Mouse (Mus musculus): ENCODE data around the gene Fto. TPM values are rescaled to one million over a fixed set of nuclear protein-coding genes. Genes with fewer than 3 reads are reported as not detected.

Gene Fto
- polyA plus RNA-seq, 1 experiment from 2014 or later, result 55.3 TPM

DNA sequence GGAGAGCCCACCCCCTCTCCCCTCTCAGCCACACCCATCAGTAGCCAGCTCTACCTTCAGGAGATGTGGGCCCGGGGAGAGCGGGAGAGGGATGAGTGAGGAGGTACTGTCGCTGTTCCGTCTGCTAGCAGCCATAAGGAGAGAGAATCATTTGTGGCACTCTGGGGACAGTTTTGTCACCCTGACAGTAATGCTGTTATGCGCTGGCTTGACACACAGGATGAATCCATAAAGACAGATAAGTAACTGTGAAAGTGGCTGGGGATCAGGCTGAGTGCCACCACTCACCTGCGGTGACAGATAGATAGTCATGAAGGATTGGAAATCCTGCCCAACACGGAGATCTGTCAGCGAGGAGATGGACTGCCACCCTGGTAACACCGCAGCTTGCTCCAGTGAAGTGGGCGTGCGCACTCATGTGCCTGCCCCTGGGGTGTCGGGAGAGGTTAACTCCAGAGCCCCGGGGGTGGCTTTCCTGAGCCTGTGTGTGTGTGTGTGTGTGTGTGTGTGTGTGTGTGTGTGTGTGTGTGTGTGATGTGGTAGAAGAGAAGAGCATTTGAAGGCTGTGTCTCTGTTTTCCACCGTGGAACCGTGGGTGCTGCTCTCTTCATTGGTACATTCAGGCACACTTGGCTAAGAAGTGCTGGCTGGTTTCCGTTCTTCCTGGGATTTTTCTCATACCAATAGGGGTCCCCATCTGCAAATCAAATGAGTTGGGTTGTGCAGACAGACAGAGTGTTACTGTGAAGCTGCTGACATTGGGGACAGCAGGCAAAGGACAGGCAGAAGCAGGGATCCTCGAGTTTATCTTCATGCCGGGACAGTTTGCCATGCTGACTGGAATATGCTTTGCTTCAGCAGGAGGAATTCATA, 312.6 kb downstream of the Fto start:
- Histone ChIP-seq H3K4me3 (replicated peaks; ENCODE audit: low read depth, low read length) (no peak overlapping the region), H3K4me2 (ENCODE audit: low read length) (no peak overlapping the region), H3K27me3 (ENCODE audit: insufficient read depth, low read length) (no peaks in the 10 kb centered on the region), H3K36me3 (ENCODE audit: insufficient read depth, low read length) (no peaks in the 10 kb centered on the region), H3K9me3 (replicated peaks; ENCODE audit: low read length) (no peaks in the 10 kb centered on the region), H3K27ac (no peak overlapping the region), H3K9ac (ENCODE audit: low read depth, low read length) (no peak overlapping the region), H3K4me1 (replicated peaks; ENCODE audit: insufficient read depth, low read length) (peaks cover 9% of the 10 kb centered on the region; the same call in 1 of the 2 replicates)
- WGBS, result 60% methylated on average over 18 of the region's 18 CpGs
- ATAC-seq (replicated peaks; ENCODE audit: low FRiP score, low read depth), result no peak
- no peak for DNase-seq (ENCODE audit: low spot score)
- peak; percentile 26; the same call in 1 of the 2 replicates for TF ChIP-seq CTCF (IDR thresholded peaks at IDR 0.05; ENCODE audit: low read depth)

DNA sequence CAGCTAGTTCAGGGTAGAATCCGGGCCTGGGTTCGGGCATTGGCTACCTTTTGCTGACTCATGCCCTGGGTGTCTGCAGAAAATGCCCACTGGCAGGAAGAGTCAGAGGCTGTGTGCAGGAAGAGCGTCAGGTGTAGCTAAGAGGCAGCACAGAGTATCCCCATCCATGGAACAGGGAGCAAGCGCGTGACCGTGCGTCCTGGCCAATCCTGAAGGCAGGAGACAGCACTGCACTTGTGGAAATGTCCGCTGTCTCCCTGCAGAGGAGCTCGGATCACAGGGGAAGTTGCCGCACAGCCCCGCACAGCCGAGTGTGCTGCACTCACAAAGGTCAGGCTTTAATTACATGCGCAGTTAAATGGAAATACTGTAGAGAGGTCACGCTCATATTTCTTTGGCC, 316.3 kb downstream of the Fto start:
- H3K4me2 ChIP-seq (ENCODE audit: low read length), result peak overlapping the region; percentile 43
- H3K9ac ChIP-seq (ENCODE audit: low read depth, low read length), result no peak overlapping the region
- DNase-seq (ENCODE audit: low spot score) (peak; percentile 54), ATAC-seq (replicated peaks; ENCODE audit: low FRiP score, low read depth) (peak; percentile 52; the same call in 1 of the 2 replicates)
- H3K36me3 ChIP-seq (ENCODE audit: insufficient read depth, low read length), result no peaks in the 10 kb centered on the region
- no peaks in the 10 kb centered on the region for H3K9me3 ChIP-seq (replicated peaks; ENCODE audit: low read length)
- H3K4me3 ChIP-seq (replicated peaks; ENCODE audit: low read depth, low read length), result 0 out of 2 replicates have a peak overlapping the region, but pooled peaks have one; percentile 7
- TF ChIP-seq CTCF (IDR thresholded peaks at IDR 0.05; ENCODE audit: low read depth), result no peak
- WGBS, result 18% methylated on average over 14 of the region's 14 CpGs
- no peaks in the 10 kb centered on the region for H3K27me3 ChIP-seq (ENCODE audit: insufficient read depth, low read length)
- peaks cover 9% of the 10 kb centered on the region; the same call in 1 of the 2 replicates for H3K4me1 ChIP-seq (replicated peaks; ENCODE audit: insufficient read depth, low read length)
- no peak overlapping the region for H3K27ac ChIP-seq

DNA sequence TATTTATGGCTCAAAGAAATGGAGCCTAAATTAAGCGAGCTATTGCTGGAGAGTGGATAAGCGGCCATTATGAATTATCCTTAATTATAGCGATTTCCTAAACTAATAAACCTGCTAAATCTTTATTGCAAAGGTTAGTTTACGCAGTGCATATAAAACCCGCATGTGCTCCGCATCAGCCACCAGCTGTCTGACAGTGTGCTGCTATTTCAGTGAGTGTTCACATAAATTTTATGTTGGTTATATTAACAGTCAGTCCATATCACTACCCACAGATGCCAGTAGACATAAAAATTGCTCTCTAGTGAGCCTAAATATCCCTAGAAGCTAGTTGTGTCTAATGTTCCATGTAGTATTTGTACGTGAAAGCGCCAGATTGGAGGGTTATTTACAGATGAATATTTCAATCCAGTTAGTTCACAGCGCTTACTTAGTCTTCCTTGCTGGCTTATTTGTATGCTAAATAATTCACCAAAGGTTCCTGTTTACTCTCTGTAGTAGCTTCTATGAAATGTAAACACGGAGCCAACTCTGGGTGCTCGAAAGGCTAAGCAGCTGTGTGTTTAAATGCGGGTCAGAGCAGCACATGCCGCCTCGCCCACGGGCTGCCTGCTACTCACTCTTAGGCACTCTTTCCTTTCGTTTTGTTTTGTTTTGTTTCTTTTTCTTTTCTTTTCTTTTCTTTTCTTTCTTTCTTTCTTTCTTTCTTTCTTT, 317.2 kb downstream of the Fto start:
- Histone ChIP-seq H3K4me2 (ENCODE audit: low read length) (peak overlapping the region; percentile 43), H3K9ac (ENCODE audit: low read depth, low read length) (no peak overlapping the region), H3K4me3 (replicated peaks; ENCODE audit: low read depth, low read length) (0 out of 2 replicates have a peak overlapping the region, but pooled peaks have one; percentile 7), H3K9me3 (replicated peaks; ENCODE audit: low read length) (no peaks in the 10 kb centered on the region), H3K27ac (no peak overlapping the region), H3K36me3 (ENCODE audit: insufficient read depth, low read length) (0 out of 2 replicates have a peak, but pooled peaks cover under 1% of the 10 kb centered on the region), H3K4me1 (replicated peaks; ENCODE audit: insufficient read depth, low read length) (peaks cover 9% of the 10 kb centered on the region; the same call in 1 of the 2 replicates), H3K27me3 (ENCODE audit: insufficient read depth, low read length) (no peaks in the 10 kb centered on the region)
- no peak for TF ChIP-seq CTCF (IDR thresholded peaks at IDR 0.05; ENCODE audit: low read depth)
- no peak for DNase-seq (ENCODE audit: low spot score)
- WGBS, result 41% methylated on average over 16 of the region's 16 CpGs
- ATAC-seq (replicated peaks; ENCODE audit: low FRiP score, low read depth), result no peak

DNA sequence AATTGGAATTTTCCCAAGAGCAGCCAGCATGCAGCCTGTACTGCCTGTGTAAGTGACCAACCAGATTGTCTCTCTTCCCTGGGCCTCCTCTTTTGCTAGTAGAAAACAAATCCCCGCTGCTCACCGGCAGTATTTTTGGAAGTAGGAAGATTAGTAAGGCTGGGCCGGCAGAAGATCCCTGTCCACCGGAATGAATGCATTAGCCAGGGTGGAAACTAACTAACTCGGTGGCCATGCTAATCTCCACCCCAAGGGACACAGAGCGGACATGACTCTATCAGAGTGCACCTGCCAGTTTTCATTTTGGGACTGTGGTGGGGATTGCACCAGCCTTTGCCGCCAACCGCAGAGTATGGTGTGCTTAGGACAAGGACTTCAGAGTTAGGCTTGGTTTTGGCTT, 319.1 kb downstream of the Fto start:
- peaks cover 9% of the 10 kb centered on the region; the same call in 1 of the 2 replicates for H3K4me1 ChIP-seq (replicated peaks; ENCODE audit: insufficient read depth, low read length)
- no peak overlapping the region for H3K4me3 ChIP-seq (replicated peaks; ENCODE audit: low read depth, low read length)
- ATAC-seq (replicated peaks; ENCODE audit: low FRiP score, low read depth), result no peak
- H3K27me3 ChIP-seq (ENCODE audit: insufficient read depth, low read length), result no peaks in the 10 kb centered on the region
- WGBS, result 91% methylated on average over 8 of the region's 8 CpGs
- no peak for DNase-seq (ENCODE audit: low spot score)
- H3K9me3 ChIP-seq (replicated peaks; ENCODE audit: low read length), result no peaks in the 10 kb centered on the region
- H3K36me3 ChIP-seq (ENCODE audit: insufficient read depth, low read length), result 0 out of 2 replicates have a peak, but pooled peaks cover 3% of the 10 kb centered on the region
- TF ChIP-seq CTCF (IDR thresholded peaks at IDR 0.05; ENCODE audit: low read depth), result no peak
- no peak overlapping the region for H3K9ac ChIP-seq (ENCODE audit: low read depth, low read length)
- H3K4me2 ChIP-seq (ENCODE audit: low read length), result no peak overlapping the region
- H3K27ac ChIP-seq, result no peak overlapping the region

DNA sequence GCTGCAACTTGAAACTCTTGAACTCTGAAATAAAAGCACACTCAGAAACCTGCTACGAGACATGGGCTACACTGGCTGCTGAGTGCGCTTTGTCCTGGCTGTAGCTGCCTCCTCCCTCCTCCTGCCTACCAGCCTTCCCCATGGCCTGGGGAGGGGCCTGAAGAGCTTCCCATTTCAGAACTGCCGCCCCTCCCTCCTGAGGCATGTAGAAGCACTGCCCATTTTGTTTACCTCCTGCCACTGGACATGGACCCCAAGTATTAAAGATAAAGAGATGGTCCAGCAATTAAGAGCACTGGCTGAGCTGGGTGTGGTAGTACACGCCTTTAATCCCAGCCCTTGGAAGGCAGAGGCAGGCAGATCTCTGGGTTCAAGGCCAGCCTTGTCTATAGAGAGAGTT, 322.1 kb downstream of the Fto start:
- ATAC-seq (replicated peaks; ENCODE audit: low FRiP score, low read depth) (no peak), DNase-seq (ENCODE audit: low spot score) (no peak)
- Histone ChIP-seq H3K27ac (no peak overlapping the region), H3K9me3 (replicated peaks; ENCODE audit: low read length) (no peaks in the 10 kb centered on the region), H3K36me3 (ENCODE audit: insufficient read depth, low read length) (0 out of 2 replicates have a peak, but pooled peaks cover 3% of the 10 kb centered on the region), H3K27me3 (ENCODE audit: insufficient read depth, low read length) (no peaks in the 10 kb centered on the region), H3K4me3 (replicated peaks; ENCODE audit: low read depth, low read length) (no peak overlapping the region), H3K4me1 (replicated peaks; ENCODE audit: insufficient read depth, low read length) (peaks cover 3% of the 10 kb centered on the region; the same call in 1 of the 2 replicates), H3K4me2 (ENCODE audit: low read length) (no peak overlapping the region), H3K9ac (ENCODE audit: low read depth, low read length) (no peak overlapping the region)
- no peak for TF ChIP-seq CTCF (IDR thresholded peaks at IDR 0.05; ENCODE audit: low read depth)
- WGBS, result 77% methylated on average over 4 of the region's 4 CpGs

DNA sequence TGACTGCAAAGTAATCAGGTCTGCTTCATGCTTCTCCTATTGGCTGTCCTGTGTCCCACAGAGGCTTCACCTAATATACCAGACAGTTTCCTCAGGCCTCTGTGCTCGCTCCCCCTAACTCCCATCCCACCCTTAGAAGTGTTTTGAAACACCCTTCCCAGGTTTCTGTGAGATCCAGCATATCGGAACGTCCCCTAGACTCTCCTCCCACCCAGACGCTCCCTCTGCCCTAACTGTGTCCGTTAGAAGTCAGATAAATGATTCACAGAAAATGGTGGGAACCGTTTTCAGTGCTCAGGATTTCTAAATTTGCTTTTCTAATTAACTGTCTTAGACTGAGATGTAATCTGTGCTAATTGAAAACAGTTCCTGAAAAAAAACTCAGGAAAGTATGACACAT, 323.6 kb downstream of the Fto start:
- H3K27ac ChIP-seq, result no peak overlapping the region
- no peak overlapping the region for H3K4me2 ChIP-seq (ENCODE audit: low read length)
- no peaks in the 10 kb centered on the region for H3K4me1 ChIP-seq (replicated peaks; ENCODE audit: insufficient read depth, low read length)
- TF ChIP-seq CTCF (IDR thresholded peaks at IDR 0.05; ENCODE audit: low read depth), result no peak
- H3K9ac ChIP-seq (ENCODE audit: low read depth, low read length), result no peak overlapping the region
- ATAC-seq (replicated peaks; ENCODE audit: low FRiP score, low read depth) (no peak), DNase-seq (ENCODE audit: low spot score) (no peak)
- no peaks in the 10 kb centered on the region for H3K27me3 ChIP-seq (ENCODE audit: insufficient read depth, low read length)
- 0 out of 2 replicates have a peak, but pooled peaks cover 3% of the 10 kb centered on the region for H3K36me3 ChIP-seq (ENCODE audit: insufficient read depth, low read length)
- H3K4me3 ChIP-seq (replicated peaks; ENCODE audit: low read depth, low read length), result no peak overlapping the region
- no peaks in the 10 kb centered on the region for H3K9me3 ChIP-seq (replicated peaks; ENCODE audit: low read length)
- WGBS, result 48% methylated on average over 6 of the region's 6 CpGs
